In genomic region chr1:90895004-90895403, GRCm38 (mm10) we compare ENCODE assay signal across 24 mouse cellular contexts. TPM values are rescaled to one million over a fixed set of nuclear protein-coding genes. Genes with fewer than 3 reads are reported as not detected.
DNase-seq lines count a peak whose midpoint lies in the region; ATAC-seq lines count a peak whose summit lies in the region.
"Had no signal": no experiment of that assay in that cellular context is flagged by ENCODE, and none has a peak within 500 bp of the region (broad histone marks: within the 10 kb centered on the region; RNA-seq: fewer than 3 reads in every experiment).

No protein-coding gene starts in this region.

- WGBS in heart, embryonic 11.5 days (ENCODE audit: insufficient replicate concordance), result 73% methylated on average over 3 of the region's 3 CpGs
- 53% methylated on average over 3 of the region's 3 CpGs for WGBS in limb, embryonic 15.5 days

- H3K4me3 ChIP-seq in heart, embryonic 11.5 days (ENCODE audit: low read depth, low read length), result no peak overlapping the region
- H3K4me3 ChIP-seq in limb, embryonic 15.5 days, result no peak overlapping the region
- H3K4me3 ChIP-seq: embryonic facial prominence, embryonic 10.5 days; forebrain, embryonic 13.5 days; hindbrain, embryonic 10.5 days had no signal

- 0 out of 2 replicates have a peak, but pooled peaks cover 3% of the 10 kb centered on the region for H3K4me1 ChIP-seq in heart, embryonic 11.5 days (ENCODE audit: control insufficient read depth, insufficient read depth, low read length)
- peaks cover 39% of the 10 kb centered on the region for H3K4me1 ChIP-seq in limb, embryonic 15.5 days
- H3K4me1 ChIP-seq: forebrain, embryonic 13.5 days had no signal

- ATAC-seq in heart, embryonic 11.5 days (replicated peaks; ENCODE audit: insufficient number of reproducible peaks, low FRiP score, low TSS enrichment), result no peak
- no peak for ATAC-seq in limb, embryonic 15.5 days (ENCODE audit: insufficient number of reproducible peaks, low FRiP score, low TSS enrichment, low read depth)
- ATAC-seq: forebrain, embryonic 13.5 days; hindbrain, postnatal 0 days; liver, postnatal 0 days had no signal

- DNase-seq in heart, postnatal 10 days, result peak; percentile 54 to 64
- peak; percentile 50 for DNase-seq in lung, postnatal 10 days
- no peak for DNase-seq in lung, adult 18-20 months
- DNase-seq in gastrocnemius, postnatal 25 days, result peak; percentile 45
- no peak for DNase-seq in layer of hippocampus, adult 11-12 months (ENCODE audit: low spot score)
- DNase-seq: cerebellum, adult 8-10 months; kidney, adult 2 months; liver, postnatal 0 days; right cerebral cortex, postnatal 25 days had no signal

- no peaks in the 10 kb centered on the region for H3K9me3 ChIP-seq in heart, embryonic 11.5 days (replicated peaks; ENCODE audit: control insufficient read depth, low read length)
- H3K9me3 ChIP-seq in limb, embryonic 15.5 days, result no peaks in the 10 kb centered on the region

- intact Hi-C loops in heart, postnatal 10 days (cut with DNase I), result no loop called here

- no peak overlapping the region for H3K9ac ChIP-seq in heart, embryonic 11.5 days (ENCODE audit: low read depth, low read length)
- no peak overlapping the region for H3K9ac ChIP-seq in limb, embryonic 15.5 days
- H3K9ac ChIP-seq: forebrain, embryonic 13.5 days; liver, postnatal 0 days had no signal

- no peak overlapping the region for H3K27ac ChIP-seq in heart, embryonic 11.5 days (ENCODE audit: low read depth, low read length)
- peak overlapping the region; percentile 65 for H3K27ac ChIP-seq in limb, embryonic 15.5 days
- H3K27ac ChIP-seq: embryonic facial prominence, embryonic 10.5 days; forebrain, embryonic 13.5 days; hindbrain, embryonic 10.5 days; hindbrain, postnatal 0 days had no signal

- no peak overlapping the region for H3K4me2 ChIP-seq in heart, embryonic 11.5 days
- no peak overlapping the region for H3K4me2 ChIP-seq in limb, embryonic 15.5 days
- H3K4me2 ChIP-seq: forebrain, embryonic 13.5 days had no signal

- no peaks in the 10 kb centered on the region for H3K36me3 ChIP-seq in heart, embryonic 11.5 days (ENCODE audit: control insufficient read depth, insufficient read depth, low read length)
- H3K36me3 ChIP-seq in limb, embryonic 15.5 days, result no peaks in the 10 kb centered on the region
- H3K36me3 ChIP-seq: embryonic facial prominence, embryonic 10.5 days; hindbrain, embryonic 10.5 days had no signal

- H3K27me3 ChIP-seq in heart, embryonic 11.5 days (ENCODE audit: control insufficient read depth, insufficient read depth, low read length), result no peaks in the 10 kb centered on the region
- no peaks in the 10 kb centered on the region for H3K27me3 ChIP-seq in limb, embryonic 15.5 days
- H3K27me3 ChIP-seq: forebrain, embryonic 13.5 days had no signal

RNA-seq across cellular contexts. Expression of gene Mlph, which starts 19.9 kb away (rescaled TPM):
- total RNA-seq in heart, postnatal 10 days (2021), result under 1 TPM; 0.45 to 0.86 TPM
- 0.16 TPM in 1 of 2 replicates, not detected in the other for polyA plus RNA-seq in heart, embryonic 11.5 days (2014; fragmentation: Nextera tagmentation; extraction: Ambion mirVana)
- under 1 TPM; 0.26 to 0.51 TPM for total RNA-seq in gastrocnemius, postnatal 25 days (2021)
- polyA plus RNA-seq in limb, embryonic 15.5 days (2015; fragmentation: Nextera tagmentation; extraction: Ambion mirVana), result 1.4 and 1.6 TPM in 2 replicates

RNA-seq across cellular contexts. Expression of gene Col6a3, which starts 51.2 kb away (rescaled TPM):
- total RNA-seq in heart, postnatal 10 days (2021), result 100 to 1,000 TPM; 107 to 132 TPM
- 5.3 and 6.8 TPM in 2 replicates for polyA plus RNA-seq in heart, embryonic 11.5 days (2014; fragmentation: Nextera tagmentation; extraction: Ambion mirVana)
- 100 to 1,000 TPM in 1 of 2 experiments, 10 to 100 TPM in 1; 86.2 to 121 TPM for total RNA-seq in gastrocnemius, postnatal 25 days (2021)
- 183 and 219 TPM in 2 replicates for polyA plus RNA-seq in limb, embryonic 15.5 days (2015; fragmentation: Nextera tagmentation; extraction: Ambion mirVana)

RNA-seq across cellular contexts. Expression of gene Prlh, which starts 57.9 kb away (rescaled TPM):
- not detected for total RNA-seq in heart, postnatal 10 days (2021)
- not detected in 2 replicates for polyA plus RNA-seq in heart, embryonic 11.5 days (2014; fragmentation: Nextera tagmentation; extraction: Ambion mirVana)
- not detected for total RNA-seq in gastrocnemius, postnatal 25 days (2021)
- polyA plus RNA-seq in limb, embryonic 15.5 days (2015; fragmentation: Nextera tagmentation; extraction: Ambion mirVana), result not detected in 2 replicates
- total RNA-seq: adrenal gland, adult 18-20 months; heart, adult 18-20 months; hindbrain, postnatal 0 days; layer of hippocampus, postnatal 25 days; left cerebral cortex, postnatal 14 days; liver, adult 2 months had no signal
- polyA plus RNA-seq: C2C12; embryonic facial prominence, embryonic 10.5 days; forebrain, embryonic 13.5 days; frontal cortex, adult 2 months; hindbrain, embryonic 10.5 days; kidney, adult 2 months; large intestine, adult 2 months; liver, adult 2 months; liver, postnatal 0 days; spleen, adult 2 months had no signal

Comparison
In these comparisons a context has a peak if more than half of its experiments do, and no peak if none do; other contexts are left out.
1. DNase-seq: peak in heart, postnatal 10 days (2 of 2), lung, postnatal 10 days (single experiment) and gastrocnemius, postnatal 25 days (single experiment); none in lung, adult 18-20 months (0 of 2) and layer of hippocampus, adult 11-12 months (single experiment).